Mouse (Mus musculus) left cerebral cortex, postnatal 25 days (tissue): ENCODE results near the gene Ethe1. TPM values are rescaled to one million over a fixed set of nuclear protein-coding genes. Genes with fewer than 3 reads are reported as not detected.

Source experiments
- DNase-seq, 2 experiments: peaks; one replicate each; pipeline ENCODE4 v3.0.0; 2022; ENCODE audit warnings: low spot score in 2 of 2, mixed read lengths in 1 of 2
- intact Hi-C: fragments of 180-260 bp; cut with DNase I; formaldehyde crosslinking; loops from one replicate; pipeline ENCODE4 v1.15.1; 2025
- total RNA-seq, 2 experiments: library from RNA; stranded (reverse); gene quantifications; 2 replicates each; pipeline ENCODE4 v1.2.3; 2021

The Ethe1 gene
- total RNA-seq, 2 experiments from 2014 or later = 11.1 to 13.2 TPM

DNA sequence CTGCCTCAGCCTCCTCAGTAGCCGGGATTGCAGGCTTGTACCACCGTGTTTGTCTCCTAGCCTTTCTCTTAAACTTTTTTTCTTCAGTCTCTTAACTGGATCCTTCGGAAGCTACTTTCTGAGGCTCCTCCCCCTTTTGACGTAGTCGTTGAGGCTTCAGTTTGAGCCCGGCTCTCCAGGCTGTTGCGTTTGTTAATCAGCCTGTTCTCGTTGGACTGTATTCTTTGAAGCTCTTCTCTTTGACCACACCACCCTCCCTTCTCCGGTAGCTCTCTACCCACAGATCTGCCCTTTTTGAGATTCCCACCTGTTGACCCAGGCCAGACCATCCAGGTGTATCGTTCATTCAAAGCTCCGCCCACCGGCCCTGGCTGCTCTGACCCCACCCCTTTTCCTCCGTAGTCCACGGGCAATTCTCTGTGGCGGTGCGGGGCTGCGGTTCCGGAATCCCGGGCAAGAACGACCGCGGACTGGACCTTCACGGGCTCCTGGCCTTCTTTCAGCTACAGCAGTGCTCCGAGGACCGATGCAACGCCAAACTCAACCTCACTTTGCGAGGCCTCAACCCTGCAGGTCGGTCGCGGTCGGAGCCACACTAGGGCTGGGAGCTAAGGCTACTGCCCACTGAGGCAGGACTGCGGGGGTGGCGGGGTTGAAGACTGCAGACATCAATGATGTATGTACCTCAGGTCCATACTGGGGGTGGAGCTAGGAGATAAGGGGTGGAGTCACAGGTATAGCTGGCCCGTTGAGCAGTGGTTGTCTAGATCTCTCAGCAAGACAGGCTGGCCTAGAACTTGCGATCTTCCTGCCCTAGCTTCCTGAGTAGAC, 50.9 kb downstream of the Ethe1 start:
- no peak for DNase-seq
- intact Hi-C loops = no loop called here

DNA sequence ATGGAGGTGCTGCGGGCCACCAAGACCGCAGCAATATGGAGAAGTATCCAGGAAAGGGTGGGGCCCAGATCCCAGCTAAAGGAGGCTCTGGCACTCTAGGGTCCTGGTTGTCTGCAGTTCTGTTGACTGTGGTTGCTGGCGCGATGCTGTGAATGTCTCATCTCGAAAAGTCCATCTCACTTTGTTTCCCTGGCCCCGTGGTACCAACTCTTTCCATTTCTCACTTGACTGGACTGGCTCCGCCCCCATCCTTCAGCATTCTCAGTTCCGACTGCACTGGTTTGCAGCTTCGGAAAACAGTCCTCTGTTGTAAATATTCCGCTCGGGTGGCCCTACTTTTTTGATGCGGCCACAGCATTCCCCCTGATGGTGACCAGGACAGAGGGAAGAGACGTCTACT, 53.1 kb downstream of the Ethe1 start:
- intact Hi-C loops = no loop called here

DNA sequence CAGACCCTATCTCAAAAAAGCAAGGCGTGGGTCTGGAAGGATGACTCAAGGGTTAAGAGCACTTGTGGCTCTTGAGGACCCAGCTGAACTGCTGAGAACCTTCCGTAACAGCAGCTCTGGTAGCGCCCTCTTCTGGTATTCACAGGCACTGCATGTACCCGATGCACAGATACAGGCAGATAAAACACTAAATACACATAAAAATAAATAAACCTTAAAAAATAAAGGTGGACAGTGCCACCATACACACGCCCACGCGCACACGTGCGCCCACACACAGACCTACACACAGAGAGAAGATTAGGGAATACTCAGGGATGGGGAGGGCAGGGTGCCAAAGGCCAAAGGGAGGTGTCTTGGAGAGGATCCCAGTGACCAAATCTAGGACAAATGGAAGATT, 55.1 kb downstream of the Ethe1 start:
- peak; percentile 22 to 31 for DNase-seq
- intact Hi-C loops = no loop called here

More for the DNA sequence above, 53.1 kb downstream of the Ethe1 start:
- no peak for DNase-seq

DNA sequence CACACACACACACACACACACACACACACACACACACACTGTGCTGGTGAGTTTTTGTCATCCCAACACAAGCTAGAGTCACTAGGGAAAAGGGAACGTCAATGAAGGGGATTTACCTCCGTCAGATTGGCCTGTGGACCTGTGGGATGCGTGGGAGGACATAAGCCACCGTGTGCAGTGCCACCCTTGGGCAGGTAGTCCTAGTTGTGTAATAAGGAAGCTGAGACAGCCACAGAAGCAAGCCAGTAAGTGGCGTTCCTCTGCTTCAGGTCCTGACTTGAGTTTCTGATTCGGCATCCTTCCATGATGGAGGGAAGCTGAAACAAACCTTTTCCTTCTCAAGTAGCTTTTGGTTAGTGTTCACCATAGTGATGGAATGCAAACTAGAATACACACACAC, 57.1 kb downstream of the Ethe1 start:
- intact Hi-C loops = no loop called here
- DNase-seq = no peak

DNA sequence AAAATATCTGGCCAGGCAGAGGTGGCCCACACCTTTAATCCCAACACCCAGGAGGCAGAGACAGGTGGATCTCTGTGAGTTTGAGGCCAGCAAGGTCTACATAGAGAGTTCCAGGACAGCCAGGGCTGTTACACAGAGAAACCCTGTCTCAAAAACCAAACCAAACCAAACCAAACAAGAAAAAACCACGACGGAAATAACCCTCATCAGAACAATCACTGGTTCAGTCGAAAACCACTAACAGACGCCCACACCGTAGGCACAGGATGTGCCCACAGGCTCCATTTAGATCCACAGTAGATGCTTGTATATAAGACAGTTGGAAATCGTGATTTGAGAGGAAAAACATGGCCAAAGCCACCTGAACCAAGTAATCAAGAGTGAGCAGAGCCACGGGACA, 57.7 kb downstream of the Ethe1 start:
- no peak for DNase-seq
- intact Hi-C loops = no loop called here

DNA sequence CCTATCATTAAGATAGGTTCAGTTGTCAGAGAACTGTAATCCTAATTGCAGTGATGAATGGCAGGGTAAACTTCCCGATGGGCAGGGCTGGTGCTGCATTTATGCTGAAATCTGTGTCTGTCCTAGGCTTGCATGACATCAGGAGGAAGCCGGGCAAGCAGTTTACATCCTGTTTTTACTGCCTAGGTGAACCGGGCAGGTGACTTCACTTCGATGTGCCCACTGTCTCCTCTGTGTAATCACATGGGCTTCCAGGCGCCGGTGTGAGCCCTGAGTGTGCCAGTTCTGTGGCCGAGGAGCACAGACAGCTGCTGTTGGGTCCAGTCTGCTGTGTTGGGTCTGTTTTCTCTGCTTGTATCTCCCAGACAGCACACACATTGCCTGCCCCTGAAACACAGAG, 59.1 kb downstream of the Ethe1 start:
- DNase-seq = no peak
- intact Hi-C loops = no loop called here

DNA sequence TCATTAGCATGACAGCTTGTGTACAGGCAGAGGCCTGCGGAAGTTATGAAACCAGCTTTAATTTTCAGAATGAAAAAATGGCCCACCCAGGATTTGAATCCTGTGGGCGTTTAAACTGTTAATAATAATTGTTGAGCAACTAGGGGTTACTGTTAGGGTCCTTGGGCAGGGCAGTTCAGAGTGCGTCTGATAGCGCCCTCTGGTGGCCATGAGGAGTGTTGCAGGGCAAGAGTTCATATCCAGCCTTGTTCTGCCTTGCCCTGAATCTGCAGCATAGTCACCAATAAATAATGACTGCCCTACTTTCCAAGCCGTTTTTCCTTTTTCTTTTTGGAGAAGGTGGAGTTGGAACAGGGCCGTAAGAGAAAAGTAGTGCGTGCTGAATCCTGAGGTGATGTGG, 66.3 kb downstream of the Ethe1 start:
- DNase-seq = peak in 1 of 2 experiments; percentile 23
- intact Hi-C loops = no loop called here

Other genes with a start within 250 kb of the Ethe1 start
- not detected for gene Lypd5, start 238.3 kb upstream of the Ethe1 start, total RNA-seq
- under 1 TPM in 1 of 2 experiments, not detected in 1; 0.50 TPM for gene Kcnn4, start 217.3 kb upstream of the Ethe1 start, total RNA-seq
- gene Smg9, start 187.9 kb upstream of the Ethe1 start, total RNA-seq = 10 to 100 TPM; 38.1 to 40.2 TPM
- gene Irgc1, start 135.2 kb upstream of the Ethe1 start, total RNA-seq = under 1 TPM; 0.34 to 0.57 TPM
- gene Plaur, start 125.1 kb upstream of the Ethe1 start, total RNA-seq = under 1 TPM; 0.71 to 0.73 TPM
- 100 to 1,000 TPM; 243 to 246 TPM for gene Cadm4, start 105.5 kb upstream of the Ethe1 start, total RNA-seq
- 10 to 100 TPM; 45.7 to 52.6 TPM for gene Zfp428, start 80.5 kb upstream of the Ethe1 start, total RNA-seq
- gene AC161166.1, start 75.1 kb upstream of the Ethe1 start, total RNA-seq = not detected
- 10 to 100 TPM; 87.8 to 88.6 TPM for gene Irgq, start 56.9 kb upstream of the Ethe1 start, total RNA-seq
- gene Pinlyp, start 41.4 kb upstream of the Ethe1 start, total RNA-seq = not detected
- 10 to 100 TPM; 34.6 to 37.6 TPM for gene Xrcc1, start 41.3 kb upstream of the Ethe1 start, total RNA-seq
- 1 to 10 TPM; 6.7 TPM for gene Zfp575, start 98 bp downstream of the Ethe1 start, total RNA-seq
- gene Phldb3, start 23.2 kb downstream of the Ethe1 start, total RNA-seq = under 1 TPM; 0.16 to 0.27 TPM
- gene Lypd3, start 49.0 kb downstream of the Ethe1 start, total RNA-seq = under 1 TPM; 0.73 to 0.92 TPM
- not detected for gene Tex101, start 89.1 kb downstream of the Ethe1 start, total RNA-seq
- gene BC049730, start 121.7 kb downstream of the Ethe1 start, total RNA-seq = not detected
- gene Gm4763, start 139.4 kb downstream of the Ethe1 start, total RNA-seq = not detected
- gene Cd177, start 172.8 kb downstream of the Ethe1 start, total RNA-seq = not detected
- gene Ceacam10, start 189.7 kb downstream of the Ethe1 start, total RNA-seq = not detected